Mouse (Mus musculus): ENCODE measurements around the gene 6430628N08Rik. TPM values are rescaled to one million over a fixed set of nuclear protein-coding genes. Genes with fewer than 3 reads are reported as not detected.

Gene 6430628N08Rik
- polyA plus RNA-seq, 1 experiment from 2014 or later: not detected

- no peaks in the 10 kb centered on the region for H3K9me3 ChIP-seq (ENCODE audit: control insufficient read depth, low read length)
- WGBS: 41% methylated on average over 6 of the region's 6 CpGs
- H3K27ac ChIP-seq (ENCODE audit: low read depth, low read length): no peak overlapping the region
- H3K4me3 ChIP-seq (ENCODE audit: low read depth, low read length): no peak overlapping the region
- no peaks in the 10 kb centered on the region for H3K27me3 ChIP-seq (ENCODE audit: control insufficient read depth, insufficient read depth, low read length)
- ATAC-seq (ENCODE audit: low read depth): 0 out of 2 replicates have a peak, but pooled peaks have one; percentile 35
- H3K36me3 ChIP-seq (ENCODE audit: control insufficient read depth, insufficient read depth, low read length): no peaks in the 10 kb centered on the region
- peaks cover 12% of the 10 kb centered on the region; the same call in 1 of the 2 replicates for H3K4me1 ChIP-seq (ENCODE audit: control insufficient read depth, insufficient read depth, low read length)
- no peak overlapping the region for H3K9ac ChIP-seq (replicated peaks; ENCODE audit: low read depth, low read length)
- no peak overlapping the region for H3K4me2 ChIP-seq (ENCODE audit: low read depth, low read length)
Observed at GRCm38 (mm10) chr4:115855100-115855499, 35.4 kb upstream of the 6430628N08Rik start.

GRCm38 (mm10) chr4:115855609-115856008 lies 34.9 kb upstream of the 6430628N08Rik start:
- WGBS: 47% methylated on average over 4 of the region's 4 CpGs

GRCm38 (mm10) chr4:115856282-115856681 lies 34.2 kb upstream of the 6430628N08Rik start:
- H3K9ac ChIP-seq (replicated peaks; ENCODE audit: low read depth, low read length): peak overlapping the region; percentile 25

More at GRCm38 (mm10) chr4:115855609-115856008, 34.9 kb upstream of the 6430628N08Rik start:
- H3K27me3 ChIP-seq (ENCODE audit: control insufficient read depth, insufficient read depth, low read length): no peaks in the 10 kb centered on the region
- no peak for ATAC-seq (ENCODE audit: low read depth)
- no peaks in the 10 kb centered on the region for H3K36me3 ChIP-seq (ENCODE audit: control insufficient read depth, insufficient read depth, low read length)
- peaks cover 12% of the 10 kb centered on the region; the same call in 1 of the 2 replicates for H3K4me1 ChIP-seq (ENCODE audit: control insufficient read depth, insufficient read depth, low read length)
- no peak overlapping the region for H3K27ac ChIP-seq (ENCODE audit: low read depth, low read length)
- no peaks in the 10 kb centered on the region for H3K9me3 ChIP-seq (ENCODE audit: control insufficient read depth, low read length)
- H3K4me3 ChIP-seq (ENCODE audit: low read depth, low read length): no peak overlapping the region
- H3K9ac ChIP-seq (replicated peaks; ENCODE audit: low read depth, low read length): no peak overlapping the region; the same call in 1 of the 2 replicates
- no peak overlapping the region for H3K4me2 ChIP-seq (ENCODE audit: low read depth, low read length)

GRCm38 (mm10) chr4:115857293-115857883 lies 33.1 kb upstream of the 6430628N08Rik start:
- H3K4me1 ChIP-seq (ENCODE audit: control insufficient read depth, insufficient read depth, low read length): peaks cover 12% of the 10 kb centered on the region; the same call in 1 of the 2 replicates
- H3K36me3 ChIP-seq (ENCODE audit: control insufficient read depth, insufficient read depth, low read length): no peaks in the 10 kb centered on the region
- no peak overlapping the region for H3K27ac ChIP-seq (ENCODE audit: low read depth, low read length)
- ATAC-seq (ENCODE audit: low read depth): no peak
- H3K4me2 ChIP-seq (ENCODE audit: low read depth, low read length): no peak overlapping the region
- no peaks in the 10 kb centered on the region for H3K27me3 ChIP-seq (ENCODE audit: control insufficient read depth, insufficient read depth, low read length)
- 82% methylated on average over 9 of the region's 9 CpGs for WGBS
- H3K9ac ChIP-seq (replicated peaks; ENCODE audit: low read depth, low read length): no peak overlapping the region
- no peak overlapping the region for H3K4me3 ChIP-seq (ENCODE audit: low read depth, low read length)
- H3K9me3 ChIP-seq (ENCODE audit: control insufficient read depth, low read length): no peaks in the 10 kb centered on the region

More at GRCm38 (mm10) chr4:115856282-115856681, 34.2 kb upstream of the 6430628N08Rik start:
- H3K27me3 ChIP-seq (ENCODE audit: control insufficient read depth, insufficient read depth, low read length): no peaks in the 10 kb centered on the region
- no peak overlapping the region for H3K4me3 ChIP-seq (ENCODE audit: low read depth, low read length)
- no peaks in the 10 kb centered on the region for H3K9me3 ChIP-seq (ENCODE audit: control insufficient read depth, low read length)
- WGBS: 34% methylated on average over 4 of the region's 4 CpGs
- no peak for ATAC-seq (ENCODE audit: low read depth)
- peak overlapping the region; percentile 57; the same call in 1 of the 2 replicates for H3K27ac ChIP-seq (ENCODE audit: low read depth, low read length)
- H3K4me2 ChIP-seq (ENCODE audit: low read depth, low read length): no peak overlapping the region
- peaks cover 12% of the 10 kb centered on the region; the same call in 1 of the 2 replicates for H3K4me1 ChIP-seq (ENCODE audit: control insufficient read depth, insufficient read depth, low read length)
- no peaks in the 10 kb centered on the region for H3K36me3 ChIP-seq (ENCODE audit: control insufficient read depth, insufficient read depth, low read length)

GRCm38 (mm10) chr4:115863352-115863751 lies 27.1 kb upstream of the 6430628N08Rik start:
- 38% methylated on average over 7 of the region's 7 CpGs for WGBS
- Histone ChIP-seq H3K4me2 (ENCODE audit: low read depth, low read length) (no peak overlapping the region), H3K27ac (ENCODE audit: low read depth, low read length) (no peak overlapping the region), H3K36me3 (ENCODE audit: control insufficient read depth, insufficient read depth, low read length) (no peaks in the 10 kb centered on the region), H3K4me3 (ENCODE audit: low read depth, low read length) (no peak overlapping the region), H3K9me3 (ENCODE audit: control insufficient read depth, low read length) (no peaks in the 10 kb centered on the region), H3K9ac (replicated peaks; ENCODE audit: low read depth, low read length) (no peak overlapping the region), H3K27me3 (ENCODE audit: control insufficient read depth, insufficient read depth, low read length) (no peaks in the 10 kb centered on the region), H3K4me1 (ENCODE audit: control insufficient read depth, insufficient read depth, low read length) (peaks cover 5% of the 10 kb centered on the region; the same call in 1 of the 2 replicates)
- ATAC-seq (ENCODE audit: low read depth): no peak

- Histone ChIP-seq H3K27ac (ENCODE audit: low read depth, low read length) (no peak overlapping the region), H3K4me2 (ENCODE audit: low read depth, low read length) (no peak overlapping the region), H3K4me3 (ENCODE audit: low read depth, low read length) (no peak overlapping the region), H3K9ac (replicated peaks; ENCODE audit: low read depth, low read length) (no peak overlapping the region), H3K36me3 (ENCODE audit: control insufficient read depth, insufficient read depth, low read length) (no peaks in the 10 kb centered on the region), H3K9me3 (ENCODE audit: control insufficient read depth, low read length) (no peaks in the 10 kb centered on the region), H3K4me1 (ENCODE audit: control insufficient read depth, insufficient read depth, low read length) (peaks cover 5% of the 10 kb centered on the region; the same call in 1 of the 2 replicates), H3K27me3 (ENCODE audit: control insufficient read depth, insufficient read depth, low read length) (no peaks in the 10 kb centered on the region)
- 21% methylated on average over 10 of the region's 10 CpGs for WGBS
- ATAC-seq (ENCODE audit: low read depth): peak; percentile 66; the same call in 1 of the 2 replicates
Observed at GRCm38 (mm10) chr4:115863880-115864279, 26.6 kb upstream of the 6430628N08Rik start.

GRCm38 (mm10) chr4:115869512-115870210 lies 20.8 kb upstream of the 6430628N08Rik start:
- Histone ChIP-seq H3K4me1 (ENCODE audit: control insufficient read depth, insufficient read depth, low read length) (peaks cover 8% of the 10 kb centered on the region; the same call in 1 of the 2 replicates), H3K9me3 (ENCODE audit: control insufficient read depth, low read length) (no peaks in the 10 kb centered on the region), H3K27ac (ENCODE audit: low read depth, low read length) (no peak overlapping the region), H3K36me3 (ENCODE audit: control insufficient read depth, insufficient read depth, low read length) (0 out of 2 replicates have a peak, but pooled peaks cover 3% of the 10 kb centered on the region), H3K27me3 (ENCODE audit: control insufficient read depth, insufficient read depth, low read length) (no peaks in the 10 kb centered on the region), H3K4me3 (ENCODE audit: low read depth, low read length) (no peak overlapping the region), H3K4me2 (ENCODE audit: low read depth, low read length) (no peak overlapping the region), H3K9ac (replicated peaks; ENCODE audit: low read depth, low read length) (no peak overlapping the region)
- WGBS: 20% methylated on average over 16 of the region's 16 CpGs
- ATAC-seq (ENCODE audit: low read depth): no peak

- no peaks in the 10 kb centered on the region for H3K9me3 ChIP-seq (ENCODE audit: control insufficient read depth, low read length)
- H3K27me3 ChIP-seq (ENCODE audit: control insufficient read depth, insufficient read depth, low read length): no peaks in the 10 kb centered on the region
- ATAC-seq (ENCODE audit: low read depth): no peak
- 80% methylated on average over 3 of the region's 3 CpGs for WGBS
- 0 out of 2 replicates have a peak, but pooled peaks cover 3% of the 10 kb centered on the region for H3K36me3 ChIP-seq (ENCODE audit: control insufficient read depth, insufficient read depth, low read length)
- H3K27ac ChIP-seq (ENCODE audit: low read depth, low read length): no peak overlapping the region
- no peak overlapping the region for H3K4me2 ChIP-seq (ENCODE audit: low read depth, low read length)
- no peak overlapping the region for H3K9ac ChIP-seq (replicated peaks; ENCODE audit: low read depth, low read length)
- H3K4me3 ChIP-seq (ENCODE audit: low read depth, low read length): no peak overlapping the region
- peaks cover 14% of the 10 kb centered on the region; the same call in 1 of the 2 replicates for H3K4me1 ChIP-seq (ENCODE audit: control insufficient read depth, insufficient read depth, low read length)
Observed at GRCm38 (mm10) chr4:115873231-115873630, 17.2 kb upstream of the 6430628N08Rik start.

All from neural tube, embryonic 14.5 days (tissue).